Mouse (Mus musculus) heart, adult 8-10 months (tissue): Measurements from ENCODE around the gene Rai1. TPM values are rescaled to one million over a fixed set of nuclear protein-coding genes. Genes with fewer than 3 reads are reported as not detected.

Experiments
- microRNA-seq: library from miRNA; unstranded; fragments of <30 nt; microRNA quantifications from one replicate; pipeline ENCODE4 v1.2.0, GENCODE M21; 2022
- total RNA-seq, 4 experiments: library from RNA; stranded (reverse); gene quantifications; 2 replicates each; pipeline ENCODE4 v1.2.4; 2022

Gene Rai1
- total RNA-seq, 4 experiments from 2014 or later: 20.4 to 25.3 (median 22.5) TPM

Small RNA genes within 50 kb of the gene (microRNA-seq; reads per million reads assigned to microRNA genes)
- gene Mir6921 (not detected), gene Mir6922 (1.1 reads per million)

Other genes starting within 250 kb of the Rai1 start
- 10 to 100 TPM; 24.0 to 33.6 (median 30.4) TPM for gene Med9, start 156.8 kb upstream of the Rai1 start, total RNA-seq
- 1 to 10 TPM; 3.8 to 8.3 (median 5.3) TPM for gene Rasd1, start 140.1 kb upstream of the Rai1 start, total RNA-seq
- gene Pemt, start 58.5 kb upstream of the Rai1 start, total RNA-seq: 1 to 10 TPM; 1.6 to 2.6 (median 2.1) TPM
- gene Srebf1, start 117.6 kb downstream of the Rai1 start, total RNA-seq: 10 to 100 TPM; 31.0 to 42.3 (median 36.5) TPM
- 100 to 1,000 TPM; 121 to 134 (median 127) TPM for gene Tom1l2, start 247.9 kb downstream of the Rai1 start, total RNA-seq
- 1 to 10 TPM; 2.3 to 3.4 (median 2.7) TPM for gene Drc3, start 248.3 kb downstream of the Rai1 start, total RNA-seq